Mouse (Mus musculus) layer of hippocampus, adult 11-12 months (tissue): Measurements from ENCODE around the gene Kalrn.
"Not testable (repeated sequence)": the region's sequence is repeated elsewhere in the genome, so short reads cannot be mapped to it uniquely, and the experiment has no call there.

Experiments
- DNase-seq: peaks from one replicate; pipeline ENCODE4 v3.0.0; 2022; ENCODE audit warnings: low spot score

Gene Kalrn

DNA sequence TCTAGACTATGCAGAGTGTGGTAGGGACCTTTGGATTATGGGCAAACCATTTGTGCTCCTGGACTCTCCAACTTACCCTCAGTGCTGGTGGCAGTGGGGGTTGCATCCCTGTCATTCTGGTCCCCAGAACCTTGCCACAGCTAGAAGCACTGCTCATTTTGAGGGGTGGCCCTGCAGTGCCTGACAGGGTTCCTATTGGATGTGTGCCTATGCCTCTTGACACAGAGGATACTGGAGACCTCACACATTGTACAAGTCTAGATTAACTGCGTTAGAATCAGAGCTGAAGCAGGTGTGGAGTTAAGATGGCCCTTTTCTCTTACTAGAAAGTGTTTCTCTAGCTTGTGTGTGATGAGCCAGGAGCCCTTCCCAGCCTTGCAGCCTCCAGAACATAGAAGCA lies 265.0 kb downstream of the Kalrn start:
- DNase-seq: no peak

DNA sequence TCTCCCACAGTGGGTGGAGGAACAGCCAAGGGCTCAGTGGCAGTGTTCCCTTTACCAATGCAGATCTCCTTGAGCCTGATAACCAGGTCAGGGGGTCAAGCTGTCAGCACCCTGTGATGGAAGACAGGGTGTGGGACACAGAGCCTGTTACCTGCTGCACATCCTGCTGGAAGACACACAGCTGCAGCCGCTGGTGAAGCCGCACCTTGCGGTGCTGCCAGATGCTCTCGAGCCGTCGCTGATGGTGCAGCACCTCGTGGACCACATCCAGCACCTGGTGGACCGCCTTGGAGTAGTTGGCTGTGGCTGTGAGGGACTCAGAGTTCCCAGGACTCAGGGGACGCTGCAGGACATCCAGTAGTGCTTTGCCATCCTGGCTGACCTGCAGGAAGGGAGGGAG lies 265.9 kb downstream of the Kalrn start:
- no peak for DNase-seq

- no peak for DNase-seq
These were observed 267.7 kb downstream of the Kalrn start for GRCm38 (mm10) chr16:34305586-34305985.

- DNase-seq: not testable (repeated sequence)
These were observed 269.5 kb downstream of the Kalrn start for GRCm38 (mm10) chr16:34303818-34304217.

GRCm38 (mm10) chr16:34302503-34302902 lies 270.8 kb downstream of the Kalrn start:
- no peak for DNase-seq

GRCm38 (mm10) chr16:34302063-34302462 lies 271.3 kb downstream of the Kalrn start:
- peak; percentile 38 for DNase-seq

GRCm38 (mm10) chr16:34299226-34299625 lies 274.1 kb downstream of the Kalrn start:
- no peak for DNase-seq

GRCm38 (mm10) chr16:34297911-34298682 lies 275.2 kb downstream of the Kalrn start:
- DNase-seq: no peak

- DNase-seq: no peak
These were observed 278.8 kb downstream of the Kalrn start for GRCm38 (mm10) chr16:34294568-34294967.

- no peak for DNase-seq
These were observed 279.7 kb downstream of the Kalrn start for GRCm38 (mm10) chr16:34293675-34294074.

GRCm38 (mm10) chr16:34289583-34289982 lies 283.7 kb downstream of the Kalrn start:
- no peak for DNase-seq

DNA sequence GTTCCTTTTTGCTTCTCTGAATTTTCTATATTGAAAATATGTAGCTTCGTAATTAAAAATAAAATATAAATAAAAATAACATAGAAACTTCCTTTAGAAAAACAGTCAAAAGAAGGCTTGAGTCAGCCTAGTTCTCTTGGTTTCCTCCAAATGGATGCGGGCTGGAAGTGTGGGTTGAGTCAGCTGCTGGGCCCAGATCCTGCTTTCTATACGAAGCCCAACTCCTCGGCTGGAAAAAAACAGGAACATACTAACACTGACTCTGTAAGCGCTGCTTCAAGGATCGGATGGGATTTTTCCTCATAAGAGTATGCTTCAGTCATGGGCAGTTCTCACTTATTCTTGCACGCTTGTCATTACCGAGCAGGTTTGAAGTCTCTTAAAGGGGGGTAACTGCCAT lies 291.3 kb downstream of the Kalrn start:
- no peak for DNase-seq

GRCm38 (mm10) chr16:34279654-34280383 lies 293.5 kb downstream of the Kalrn start:
- DNase-seq: peak; percentile 79

DNA sequence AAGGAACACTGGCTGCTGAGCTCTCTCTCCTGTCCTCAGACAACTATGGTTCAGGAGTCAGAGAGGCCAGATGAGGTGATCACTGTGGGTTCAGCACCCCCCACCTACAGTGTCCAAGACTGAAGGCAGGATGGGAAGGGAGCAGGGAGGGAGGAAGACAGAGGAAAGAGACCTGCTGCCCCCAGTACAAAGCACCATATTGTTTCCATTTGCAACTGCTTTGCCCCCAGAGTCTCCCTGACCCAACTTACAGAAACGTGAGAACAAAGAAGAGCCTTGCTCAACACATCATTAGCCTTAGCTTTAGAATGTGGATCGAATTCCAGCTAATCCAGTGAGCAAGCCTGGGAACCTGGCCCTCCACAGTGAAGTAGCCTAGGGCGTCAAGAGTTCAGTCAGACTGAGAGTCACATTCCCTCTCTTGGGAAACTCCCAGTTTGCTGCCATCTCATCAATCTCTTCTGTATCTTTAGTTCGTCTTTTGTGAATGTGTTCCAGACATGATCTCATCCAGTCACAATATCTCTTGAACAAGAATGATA lies 295.0 kb downstream of the Kalrn start:
- DNase-seq: no peak

GRCm38 (mm10) chr16:34274607-34275006 lies 298.7 kb downstream of the Kalrn start:
- DNase-seq: no peak

GRCm38 (mm10) chr16:34271476-34271875 lies 301.9 kb downstream of the Kalrn start:
- peak; percentile 49 for DNase-seq

- no peak for DNase-seq
These were observed 302.7 kb downstream of the Kalrn start for GRCm38 (mm10) chr16:34270681-34271080.

- DNase-seq: no peak
These were observed 303.7 kb downstream of the Kalrn start for GRCm38 (mm10) chr16:34269642-34270041.

GRCm38 (mm10) chr16:34267751-34268150 lies 305.6 kb downstream of the Kalrn start:
- no peak for DNase-seq

- DNase-seq: no peak
These were observed 308.7 kb downstream of the Kalrn start for GRCm38 (mm10) chr16:34264671-34265070.

DNA sequence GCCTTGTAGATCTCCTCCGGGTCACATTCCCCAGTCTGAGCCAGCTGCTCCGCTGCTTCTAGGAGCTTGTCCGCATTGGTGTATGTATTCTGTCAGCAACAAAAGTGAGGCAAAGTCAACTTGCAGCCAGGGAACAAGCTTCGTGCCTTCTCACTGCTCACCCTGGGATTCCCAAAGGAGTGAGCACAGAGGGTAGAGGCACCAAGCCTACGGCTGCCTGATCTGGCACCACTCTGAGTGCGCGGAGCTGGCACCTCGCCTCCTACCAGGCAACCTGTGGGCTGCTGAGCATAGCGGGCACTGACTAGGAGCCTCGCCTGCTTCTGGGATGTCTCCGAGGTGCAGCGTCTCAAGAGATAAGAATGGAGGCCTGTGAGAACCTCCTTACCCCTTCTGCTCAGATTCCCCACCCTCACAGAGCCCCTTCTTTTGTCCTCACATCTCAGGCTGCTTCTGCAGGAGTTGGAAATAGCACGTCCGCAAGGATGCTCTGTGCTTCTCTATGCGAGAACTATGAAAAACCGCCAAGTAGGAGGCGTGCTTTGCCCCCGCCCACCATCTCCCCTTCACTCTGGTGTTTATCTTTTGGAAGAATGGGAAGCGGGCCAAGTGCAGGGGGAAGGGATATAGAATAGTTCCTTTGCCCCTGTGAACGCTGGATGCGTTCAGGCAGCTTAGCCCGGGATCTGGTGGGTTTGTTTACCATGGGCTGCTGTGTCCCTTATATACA lies 310.4 kb downstream of the Kalrn start:
- DNase-seq: peak; percentile 72
